Mouse (Mus musculus): ENCODE measurements around the gene 4930415L06Rik.

The 4930415L06Rik gene

GRCm38 (mm10) chrX:89932752-89933151 is at the start of gene 4930415L06Rik:
TSS of gene 4930415L06Rik (minus strand) at chrX:89932852.
- no peak for DNase-seq (ENCODE audit: low spot score)

DNA sequence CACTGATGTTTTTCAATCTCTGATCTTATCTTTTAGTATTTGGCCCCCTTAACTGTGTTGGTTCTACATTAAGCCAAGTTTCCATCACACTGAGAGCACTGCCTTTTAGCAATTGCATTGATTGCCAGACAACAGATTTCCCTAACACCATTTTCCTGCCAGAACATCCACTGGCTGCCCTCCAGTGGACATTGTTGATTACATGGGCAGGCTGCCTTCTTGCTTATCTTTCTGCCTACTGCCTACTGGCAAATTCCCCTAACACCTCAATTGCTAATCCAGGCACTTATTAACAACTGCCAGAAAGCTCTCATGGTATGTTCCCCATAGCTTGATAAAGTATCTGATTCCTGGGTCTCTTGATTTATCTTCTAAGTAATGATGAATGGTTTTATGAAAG is 46.0 kb upstream of the 4930415L06Rik start:
- DNase-seq (ENCODE audit: low spot score), result no peak

DNA sequence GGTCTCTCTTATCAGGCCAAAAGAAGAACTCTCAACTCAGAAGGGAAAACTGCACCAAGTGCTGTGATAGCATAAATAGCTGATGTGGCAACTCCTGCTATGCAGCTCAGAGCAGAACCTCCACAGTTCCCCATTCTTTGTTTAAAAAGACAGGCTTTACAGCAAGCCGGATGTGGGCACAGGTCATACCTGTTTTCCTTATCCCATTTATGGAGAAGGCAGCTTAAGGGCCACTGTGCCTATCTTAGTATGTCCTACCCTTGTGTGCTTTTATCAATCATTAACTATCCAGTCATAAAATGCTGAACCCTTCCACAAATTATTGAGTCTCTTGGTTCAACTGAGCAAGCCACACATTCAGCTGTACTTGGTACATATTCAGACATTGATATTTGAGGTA is 27.8 kb downstream of the 4930415L06Rik start:
- no peak for DNase-seq (ENCODE audit: low spot score)

Measured in urinary bladder, postnatal 25 days (tissue).